Mouse (Mus musculus): ENCODE measurements around the gene Piwil1. TPM values are rescaled to one million over a fixed set of nuclear protein-coding genes. Genes with fewer than 3 reads are reported as not detected.

Piwil1 gene
- total RNA-seq, 2 experiments from 2014 or later: not detected

DNA sequence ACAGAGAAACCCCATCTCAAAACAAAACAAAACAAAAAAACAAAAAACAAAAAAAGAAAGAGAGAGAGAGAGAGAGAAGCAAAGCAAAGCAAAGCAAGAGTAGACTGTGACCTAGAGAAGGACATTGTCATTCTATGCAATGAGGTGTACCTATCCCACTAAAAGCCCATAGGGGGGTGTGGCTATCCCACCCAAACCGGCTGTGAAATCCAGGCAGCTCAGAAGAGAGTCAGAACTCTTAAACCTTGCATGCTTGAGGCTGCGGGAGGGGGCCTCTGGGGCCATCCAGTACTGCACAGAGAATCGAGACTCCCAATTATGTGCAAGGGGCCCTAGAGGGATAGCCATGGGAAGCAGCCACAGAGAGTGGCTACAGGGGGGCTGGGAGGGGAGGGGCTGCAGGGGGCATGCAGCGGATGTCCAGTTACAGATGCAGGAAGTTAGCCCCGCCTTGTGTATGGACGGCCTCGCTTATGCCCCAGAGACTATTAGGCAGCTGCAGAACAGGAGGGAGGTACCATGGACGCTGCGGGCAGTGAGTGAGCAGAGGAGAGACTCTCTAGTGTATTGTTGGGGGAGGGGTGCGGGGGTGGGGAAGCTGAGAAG lies 66.8 kb downstream of the Piwil1 start:
- intact Hi-C loops (cut with DNase I): no loop called here
- no peak for DNase-seq (ENCODE audit: extremely low spot score in 1 of 2, low spot score in 2 of 2)
- no peak for TF ChIP-seq CTCF (IDR thresholded peaks at IDR 0.05)
- Histone ChIP-seq H3K27ac (no peak overlapping the region), H3K4me3 (no peak overlapping the region)

DNA sequence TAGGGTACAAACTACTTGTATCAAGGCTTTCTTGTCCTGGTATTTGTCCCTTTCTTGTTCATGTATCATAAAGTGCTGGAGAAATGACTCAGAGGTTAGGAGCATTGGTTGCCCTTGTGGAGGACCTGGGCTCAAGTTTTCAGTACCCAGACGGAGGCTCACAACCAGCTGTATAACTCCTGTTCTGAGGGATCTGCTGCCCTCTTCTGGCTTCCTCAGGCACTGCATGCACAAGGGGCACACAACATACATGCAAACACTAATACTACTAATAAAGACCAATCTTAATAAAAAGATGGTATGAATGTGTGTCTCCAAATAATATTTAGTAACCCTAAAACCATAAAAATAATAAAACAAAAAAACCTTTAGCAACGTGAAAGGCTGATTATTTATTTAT lies 74.1 kb downstream of the Piwil1 start:
- no peak for DNase-seq (ENCODE audit: extremely low spot score in 1 of 2, low spot score in 2 of 2)
- Histone ChIP-seq H3K27ac (no peak overlapping the region), H3K4me3 (no peak overlapping the region)
- intact Hi-C loops (cut with DNase I): no loop called here
- peak; percentile 21 for TF ChIP-seq CTCF (IDR thresholded peaks at IDR 0.05)

DNA sequence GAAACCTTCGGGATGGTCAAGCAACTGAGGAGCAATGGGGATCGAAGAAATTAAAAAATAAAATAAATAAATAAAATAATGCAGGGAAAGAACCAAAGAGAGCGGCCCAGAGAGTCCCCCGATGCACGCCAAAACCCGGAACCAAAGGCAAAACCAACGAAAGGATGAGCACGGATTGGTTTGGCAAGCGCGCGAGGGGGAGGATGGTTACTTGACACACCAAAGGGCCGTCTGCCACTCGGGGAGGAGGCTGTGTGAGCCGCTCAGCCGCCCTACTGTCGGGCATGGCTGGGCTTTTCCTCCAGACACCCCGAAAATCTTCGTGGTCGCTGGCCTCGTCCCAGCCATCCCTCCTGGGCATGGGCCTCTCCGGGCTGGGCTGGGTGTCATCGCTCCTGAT lies 79.3 kb downstream of the Piwil1 start:
- H3K4me3 ChIP-seq: no peak overlapping the region

DNA sequence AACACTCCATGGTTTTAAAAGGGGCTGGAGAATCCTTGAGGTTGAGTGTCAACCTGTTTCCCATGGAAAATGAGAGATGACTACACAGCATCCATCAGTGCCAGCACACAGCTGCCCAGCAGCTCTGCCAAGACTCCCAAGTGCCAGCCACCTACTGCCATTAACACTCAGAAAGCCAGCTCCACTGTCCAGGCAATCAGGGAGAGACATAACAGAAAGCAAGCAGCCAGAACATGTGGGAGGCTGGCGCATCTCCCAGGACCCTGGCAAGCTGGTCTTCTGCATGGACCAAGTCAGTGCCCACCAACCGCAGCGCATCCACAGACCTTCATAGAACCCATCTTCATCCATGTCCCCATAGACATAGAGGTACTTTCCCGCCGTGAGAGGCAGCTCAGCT lies 98.3 kb downstream of the Piwil1 start:
- DNase-seq (ENCODE audit: extremely low spot score in 1 of 2, low spot score in 2 of 2): peak in 1 of 2 experiments; percentile 47
- no peak for TF ChIP-seq CTCF (IDR thresholded peaks at IDR 0.05)
- Histone ChIP-seq H3K27ac (no peak overlapping the region), H3K4me3 (no peak overlapping the region)
- intact Hi-C loops (cut with DNase I): no loop called here

More for the DNA sequence above, 79.3 kb downstream of the Piwil1 start:
- no peak overlapping the region for H3K27ac ChIP-seq
- no peak for DNase-seq (ENCODE audit: extremely low spot score in 1 of 2, low spot score in 2 of 2)
- TF ChIP-seq CTCF (IDR thresholded peaks at IDR 0.05): no peak
- intact Hi-C loops (cut with DNase I): no loop called here

Other genes with a start within 250 kb of the Piwil1 start
- 1 to 10 TPM; 1.9 to 3.0 TPM for gene Fzd10, start 101.7 kb upstream of the Piwil1 start, total RNA-seq (2021)